Mouse (Mus musculus) heart, postnatal 0 days (tissue): ENCODE data around the gene Tns1.

Experiments
- CTCF ChIP-seq: IDR thresholded peaks from 2 replicates; pipeline ENCODE4 v1.5.1; 2016; ENCODE audit warnings: antibody characterized with exemption, control low read depth, low read depth
- EP300 ChIP-seq: IDR thresholded peaks from 2 replicates; pipeline ENCODE4 v1.6.1; 2016; ENCODE audit warnings: antibody characterized with exemption, low read depth

- TF ChIP-seq CTCF (no peak), EP300 (no peak)
Observed at GRCm38 (mm10) chr1:74017399-74018172, 106.7 kb downstream of the Tns1 start.
